Mouse (Mus musculus): Measurements from ENCODE around the gene Eef1akmt3. TPM values are rescaled to one million over a fixed set of nuclear protein-coding genes. Genes with fewer than 3 reads are reported as not detected.
A peak's percentile ranks its signal among the peaks of the same experiment; 100 is the strongest.

The Eef1akmt3 gene
- polyA plus RNA-seq, 1 experiment from 2014 or later: 0.37 TPM

GRCm38 (mm10) chr10:127002765-127003164, 38.5 kb downstream of the Eef1akmt3 start:
- ATAC-seq (replicated peaks): no peak

GRCm38 (mm10) chr10:127002056-127002455, 39.3 kb downstream of the Eef1akmt3 start:
- H3K4me2 ChIP-seq: no peak overlapping the region
- H3K36me3 ChIP-seq (replicated peaks): peaks cover 20% of the 10 kb centered on the region
- H3K4me3 ChIP-seq: no peak overlapping the region
- no peak for ATAC-seq (replicated peaks)
- WGBS: 76% methylated on average over 1 of the region's 1 CpGs
- H3K27me3 ChIP-seq (replicated peaks): no peaks in the 10 kb centered on the region
- H3K9me3 ChIP-seq: no peaks in the 10 kb centered on the region
- no peaks in the 10 kb centered on the region for H3K4me1 ChIP-seq
- H3K9ac ChIP-seq: no peak overlapping the region
- H3K27ac ChIP-seq: no peak overlapping the region

More at GRCm38 (mm10) chr10:127002765-127003164, 38.5 kb downstream of the Eef1akmt3 start:
- Histone ChIP-seq H3K36me3 (replicated peaks) (peaks cover 13% of the 10 kb centered on the region; the same call in 1 of the 2 replicates), H3K9me3 (no peaks in the 10 kb centered on the region), H3K27ac (no peak overlapping the region), H3K27me3 (replicated peaks) (no peaks in the 10 kb centered on the region), H3K4me3 (no peak overlapping the region), H3K4me1 (no peaks in the 10 kb centered on the region), H3K4me2 (no peak overlapping the region), H3K9ac (no peak overlapping the region)
- WGBS: 95% methylated on average over 5 of the region's 5 CpGs

GRCm38 (mm10) chr10:127001297-127001696, 40.0 kb downstream of the Eef1akmt3 start:
- WGBS: 85% methylated on average over 9 of the region's 9 CpGs
- H3K36me3 ChIP-seq (replicated peaks): peaks cover 20% of the 10 kb centered on the region
- ATAC-seq (replicated peaks): no peak
- no peaks in the 10 kb centered on the region for H3K9me3 ChIP-seq
- no peak overlapping the region for H3K4me3 ChIP-seq
- H3K4me1 ChIP-seq: no peaks in the 10 kb centered on the region
- no peak overlapping the region for H3K27ac ChIP-seq
- no peak overlapping the region for H3K9ac ChIP-seq
- no peaks in the 10 kb centered on the region for H3K27me3 ChIP-seq (replicated peaks)
- no peak overlapping the region for H3K4me2 ChIP-seq

- Histone ChIP-seq H3K36me3 (replicated peaks) (peaks cover 24% of the 10 kb centered on the region), H3K27me3 (replicated peaks) (no peaks in the 10 kb centered on the region), H3K9ac (no peak within 1 kb of the TSS), H3K27ac (no peak within 1 kb of the TSS), H3K4me2 (no peak within 1 kb of the TSS), H3K4me1 (no peaks in the 10 kb centered on the region), H3K4me3 (no peak within 1 kb of the TSS), H3K9me3 (no peaks in the 10 kb centered on the region)
- WGBS: 89% methylated on average over 5 of the region's 5 CpGs
- 0 out of 2 replicates have a peak, but pooled peaks have one; percentile 32 for ATAC-seq (replicated peaks)
Measured at GRCm38 (mm10) chr10:127000529-127000928, 40.8 kb downstream of the Eef1akmt3 start, which contains the start of gene Avil. Gene Avil, plus strand, starts transcription at chr10:127000709.

- no peaks in the 10 kb centered on the region for H3K4me1 ChIP-seq
- H3K27ac ChIP-seq: no peak overlapping the region
- no peaks in the 10 kb centered on the region for H3K9me3 ChIP-seq
- H3K4me2 ChIP-seq: no peak overlapping the region
- H3K9ac ChIP-seq: no peak overlapping the region
- no peaks in the 10 kb centered on the region for H3K27me3 ChIP-seq (replicated peaks)
- no peak for ATAC-seq (replicated peaks)
- peaks cover 48% of the 10 kb centered on the region for H3K36me3 ChIP-seq (replicated peaks)
- H3K4me3 ChIP-seq: no peak overlapping the region
- 77% methylated on average over 13 of the region's 13 CpGs for WGBS
Measured at GRCm38 (mm10) chr10:126997340-126998113, 43.8 kb downstream of the Eef1akmt3 start.

- Histone ChIP-seq H3K4me3 (no peak overlapping the region), H3K27ac (no peak overlapping the region), H3K4me2 (no peak overlapping the region), H3K27me3 (replicated peaks) (no peaks in the 10 kb centered on the region), H3K9ac (no peak overlapping the region), H3K36me3 (replicated peaks) (peaks cover 47% of the 10 kb centered on the region), H3K4me1 (peaks cover 10% of the 10 kb centered on the region), H3K9me3 (no peaks in the 10 kb centered on the region)
- no peak for ATAC-seq (replicated peaks)
- WGBS: 95% methylated on average over 3 of the region's 3 CpGs
Measured at GRCm38 (mm10) chr10:126993621-126994020, 47.7 kb downstream of the Eef1akmt3 start.

GRCm38 (mm10) chr10:126991676-126992075, 49.6 kb downstream of the Eef1akmt3 start:
- no peak overlapping the region for H3K9ac ChIP-seq
- H3K4me1 ChIP-seq: peaks cover 29% of the 10 kb centered on the region
- H3K27ac ChIP-seq: no peak overlapping the region
- peaks cover 33% of the 10 kb centered on the region; the same call in 1 of the 2 replicates for H3K36me3 ChIP-seq (replicated peaks)
- H3K9me3 ChIP-seq: no peaks in the 10 kb centered on the region
- 77% methylated on average over 3 of the region's 3 CpGs for WGBS
- H3K27me3 ChIP-seq (replicated peaks): no peaks in the 10 kb centered on the region
- no peak overlapping the region for H3K4me2 ChIP-seq
- H3K4me3 ChIP-seq: no peak overlapping the region
- ATAC-seq (replicated peaks): no peak

- peak; percentile 61 for ATAC-seq (replicated peaks)
- H3K9ac ChIP-seq: no peak overlapping the region
- H3K27me3 ChIP-seq (replicated peaks): no peaks in the 10 kb centered on the region
- peaks cover 28% of the 10 kb centered on the region; the same call in 1 of the 2 replicates for H3K36me3 ChIP-seq (replicated peaks)
- peak overlapping the region; percentile 49 for H3K27ac ChIP-seq
- H3K4me2 ChIP-seq: no peak overlapping the region
- WGBS: 62% methylated on average over 7 of the region's 7 CpGs
- peaks cover 40% of the 10 kb centered on the region for H3K4me1 ChIP-seq
- H3K9me3 ChIP-seq: no peaks in the 10 kb centered on the region
- no peak overlapping the region for H3K4me3 ChIP-seq
Measured at GRCm38 (mm10) chr10:126990313-126991056, 50.8 kb downstream of the Eef1akmt3 start.

- H3K4me3 ChIP-seq: no peak overlapping the region
- no peak overlapping the region for H3K27ac ChIP-seq
- WGBS: 77% methylated on average over 5 of the region's 5 CpGs
- peaks cover 57% of the 10 kb centered on the region for H3K4me1 ChIP-seq
- no peaks in the 10 kb centered on the region for H3K27me3 ChIP-seq (replicated peaks)
- H3K36me3 ChIP-seq (replicated peaks): peaks cover 13% of the 10 kb centered on the region; the same call in 1 of the 2 replicates
- H3K9ac ChIP-seq: no peak overlapping the region
- no peak for ATAC-seq (replicated peaks)
- H3K9me3 ChIP-seq: no peaks in the 10 kb centered on the region
- H3K4me2 ChIP-seq: no peak overlapping the region
Measured at GRCm38 (mm10) chr10:126988513-126989165, 52.7 kb downstream of the Eef1akmt3 start.

GRCm38 (mm10) chr10:126987183-126988118, 53.9 kb downstream of the Eef1akmt3 start:
- 55% methylated on average over 8 of the region's 8 CpGs for WGBS
- H3K4me1 ChIP-seq: peaks cover 69% of the 10 kb centered on the region

GRCm38 (mm10) chr10:126986541-126986961, 54.8 kb downstream of the Eef1akmt3 start:
- no peak overlapping the region for H3K4me2 ChIP-seq
- H3K36me3 ChIP-seq (replicated peaks): no peaks in the 10 kb centered on the region
- peak overlapping the region; percentile 53 for H3K27ac ChIP-seq
- no peaks in the 10 kb centered on the region for H3K9me3 ChIP-seq
- 49% methylated on average over 4 of the region's 4 CpGs for WGBS
- ATAC-seq (replicated peaks): peak; percentile 49; the same call in 1 of the 2 replicates
- peaks cover 78% of the 10 kb centered on the region for H3K4me1 ChIP-seq
- no peaks in the 10 kb centered on the region for H3K27me3 ChIP-seq (replicated peaks)
- H3K9ac ChIP-seq: 0 out of 2 replicates have a peak overlapping the region, but pooled peaks have one; percentile 0
- H3K4me3 ChIP-seq: no peak overlapping the region

More at GRCm38 (mm10) chr10:126987183-126988118, 53.9 kb downstream of the Eef1akmt3 start:
- no peaks in the 10 kb centered on the region for H3K27me3 ChIP-seq (replicated peaks)
- no peak overlapping the region for H3K4me2 ChIP-seq
- no peaks in the 10 kb centered on the region for H3K9me3 ChIP-seq
- H3K27ac ChIP-seq: peak overlapping the region; percentile 53; the same call in 1 of the 2 replicates
- H3K4me3 ChIP-seq: no peak overlapping the region
- H3K9ac ChIP-seq: no peak overlapping the region
- ATAC-seq (replicated peaks): no peak
- peaks cover 4% of the 10 kb centered on the region; the same call in 1 of the 2 replicates for H3K36me3 ChIP-seq (replicated peaks)
